In genomic region chr12:65172021-65172951, GRCm38 (mm10) we compare ENCODE assay signal across 8 mouse cellular contexts. TPM values are rescaled to one million over a fixed set of nuclear protein-coding genes. Genes with fewer than 3 reads are reported as not detected.
DNase-seq lines count a peak whose midpoint lies in the region; ATAC-seq lines count a peak whose summit lies in the region.

Mis18bp1 (minus strand) TSS chr12:65172604.

- H3K4me1 ChIP-seq in hindbrain, embryonic 15.5 days (replicated peaks), result 0 out of 2 replicates have a peak, but pooled peaks cover 7% of the 10 kb centered on the region

- peak within 1 kb of the TSS; percentile 96 for H3K27ac ChIP-seq in hindbrain, embryonic 15.5 days (replicated peaks)

- WGBS in hindbrain, embryonic 15.5 days, result under 1% methylated on average over 70 of the region's 70 CpGs

- peak within 1 kb of the TSS; percentile 94 for H3K4me3 ChIP-seq in hindbrain, embryonic 15.5 days

- no peaks in the 10 kb centered on the region for H3K36me3 ChIP-seq in hindbrain, embryonic 15.5 days

- no peaks in the 10 kb centered on the region for H3K27me3 ChIP-seq in hindbrain, embryonic 15.5 days

- H3K4me2 ChIP-seq in hindbrain, embryonic 15.5 days, result peak within 1 kb of the TSS; percentile 89

- H3K9me3 ChIP-seq in hindbrain, embryonic 15.5 days, result no peaks in the 10 kb centered on the region

- ATAC-seq in hindbrain, embryonic 15.5 days (ENCODE audit: low FRiP score, low read depth), result peak; percentile 100

- peak; percentile 97 for DNase-seq in T-cell, adult 2 months (ENCODE audit: low spot score)
- DNase-seq in cerebellum, postnatal 36 days, result peak; percentile 92 to 93
- peak; percentile 91 to 93 for DNase-seq in frontal cortex, postnatal 36 days (ENCODE audit: low spot score in 2 of 2)
- peak; percentile 90 for DNase-seq in left cerebral cortex, adult 11 months (ENCODE audit: low spot score)
- peak; percentile 96 to 98 for DNase-seq in lung, postnatal 4 days
- DNase-seq in retina, postnatal 7 days (ENCODE audit: low read depth, low spot score), result peak; percentile 91
- peak; percentile 85 for DNase-seq in urinary bladder, adult 2 months (ENCODE audit: low spot score)

- peak within 1 kb of the TSS; percentile 74 for H3K9ac ChIP-seq in hindbrain, embryonic 15.5 days

RNA-seq across cellular contexts. Expression of gene Mis18bp1, which starts in this region (rescaled TPM):
- 12.0 and 13.2 TPM in 2 replicates for polyA plus RNA-seq in hindbrain, embryonic 15.5 days (2015; fragmentation: Nextera tagmentation; extraction: Ambion mirVana)
- 0.68 and 0.92 TPM in 2 replicates for polyA plus RNA-seq in urinary bladder, adult 2 months (2012; rRNA removed)

Comparison
In these comparisons a context has a peak if more than half of its experiments do, and no peak if none do; other contexts are left out.
1. Peak in every context shown above with its lines: DNase-seq, ATAC-seq, H3K4me3 ChIP-seq and H3K27ac ChIP-seq.
2. Peak in DNase-seq in urinary bladder, adult 2 months; RNA of the gene not detected or under 1 TPM.